Mouse (Mus musculus) hindbrain, embryonic 10.5 days (tissue): ENCODE measurements around the gene Gak. TPM values are rescaled to one million over a fixed set of nuclear protein-coding genes. Genes with fewer than 3 reads are reported as not detected.
A peak's percentile ranks its signal among the peaks of the same experiment; 100 is the strongest.

Source experiments
- DNase-seq: peaks from one replicate; pipeline ENCODE4 v3.0.0-alpha.2; 2017; ENCODE audit warnings: low spot score
- H3K27ac ChIP-seq: fragments of 300-500 bp; sonication (generic); 2 replicates; pipeline ENCODE4 v1.5.1; 2016; ENCODE audit warnings: mild to moderate bottlenecking, moderate library complexity
- H3K27me3 ChIP-seq: fragments of 300-500 bp; sonication (generic); 2 replicates; pipeline ENCODE4 v1.6.1; 2016; ENCODE audit warnings: mild to moderate bottlenecking; ENCODE audit not compliant: poor library complexity, insufficient read depth, severe bottlenecking
- H3K36me3 ChIP-seq: fragments of 300-500 bp; sonication (generic); 2 replicates; pipeline ENCODE4 v1.6.1; 2016; ENCODE audit warnings: mild to moderate bottlenecking, moderate library complexity
- H3K4me1 ChIP-seq: fragments of 300-500 bp; sonication (generic); replicated peaks from 2 replicates; pipeline ENCODE4 v1.6.1; 2016; ENCODE audit warnings: mild to moderate bottlenecking
- H3K4me3 ChIP-seq: fragments of 300-500 bp; sonication (generic); 2 replicates; pipeline ENCODE4 v1.5.1; 2016; ENCODE audit warnings: mild to moderate bottlenecking, moderate library complexity
- H3K9me3 ChIP-seq: fragments of 300-500 bp; sonication (generic); 2 replicates; pipeline ENCODE4 v1.6.1; 2016; ENCODE audit warnings: mild to moderate bottlenecking, moderate library complexity
- WGBS: fragments of 180-500 bp; shearing (Covaris S2); methylation state at CpG from one replicate; pipeline ENCODE4 v1.1.7; 2016; 5-methylcytosine and 5-hydroxymethylcytosine counted together
- polyA plus RNA-seq: library from polyadenylated mRNA; unstranded; fragments of >200 nt; fragmentation: Nextera tagmentation; extraction: Ambion mirVana; gene quantifications from 2 replicates; pipeline ENCODE4 v1.2.1, GENCODE M21; 2016

Gene Gak
- 58.0 and 60.9 TPM in 2 replicates for polyA plus RNA-seq

GRCm38 (mm10) chr5:108629634-108630483 lies at the start of gene Gak, which contains the start of gene Tmem175:
TSS of gene Gak (minus strand) at chr5:108629755.
TSS of gene Tmem175 (plus strand) at chr5:108629770.
- WGBS, result under 1% methylated on average over 58 of the region's 58 CpGs
- Histone ChIP-seq H3K27me3 (no peaks in the 10 kb centered on the region), H3K4me1 (peaks cover 22% of the 10 kb centered on the region), H3K9me3 (no peaks in the 10 kb centered on the region), H3K36me3 (no peaks in the 10 kb centered on the region), H3K4me3 (peak within 1 kb of the TSS; percentile 95), H3K27ac (peak within 1 kb of the TSS; percentile 97)
- peak; percentile 94 for DNase-seq

- Histone ChIP-seq H3K27ac (no peak overlapping the region), H3K4me3 (no peak overlapping the region), H3K36me3 (peaks cover 4% of the 10 kb centered on the region; the same call in 1 of the 2 replicates), H3K9me3 (no peaks in the 10 kb centered on the region), H3K27me3 (no peaks in the 10 kb centered on the region), H3K4me1 (peaks cover 16% of the 10 kb centered on the region)
- no peak for DNase-seq
- WGBS, result 88% methylated on average over 6 of the region's 6 CpGs
Measured at GRCm38 (mm10) chr5:108678296-108678854, 48.8 kb upstream of the Gak start.

GRCm38 (mm10) chr5:108677605-108678295 lies 48.2 kb upstream of the Gak start:
- H3K27ac ChIP-seq, result peak overlapping the region; percentile 85
- no peaks in the 10 kb centered on the region for H3K9me3 ChIP-seq
- DNase-seq, result peak; percentile 81
- H3K36me3 ChIP-seq, result peaks cover 8% of the 10 kb centered on the region; the same call in 1 of the 2 replicates
- 3% methylated on average over 25 of the region's 25 CpGs for WGBS
- H3K4me3 ChIP-seq, result peak overlapping the region; percentile 53
- no peaks in the 10 kb centered on the region for H3K27me3 ChIP-seq
- peaks cover 16% of the 10 kb centered on the region for H3K4me1 ChIP-seq

- Histone ChIP-seq H3K36me3 (peaks cover 16% of the 10 kb centered on the region), H3K4me3 (peak overlapping the region; percentile 53), H3K27me3 (no peaks in the 10 kb centered on the region), H3K9me3 (no peaks in the 10 kb centered on the region), H3K27ac (peak overlapping the region; percentile 85), H3K4me1 (peaks cover 16% of the 10 kb centered on the region)
- no peak for DNase-seq
- 11% methylated on average over 5 of the region's 5 CpGs for WGBS
Measured at GRCm38 (mm10) chr5:108676772-108677498, 47.4 kb upstream of the Gak start.

- DNase-seq, result no peak
- H3K36me3 ChIP-seq, result peaks cover 22% of the 10 kb centered on the region
- no peak within 1 kb of the TSS for H3K4me3 ChIP-seq
- no peaks in the 10 kb centered on the region for H3K27me3 ChIP-seq
- H3K4me1 ChIP-seq, result peaks cover 19% of the 10 kb centered on the region
- no peak within 1 kb of the TSS for H3K27ac ChIP-seq
- H3K9me3 ChIP-seq, result no peaks in the 10 kb centered on the region
- WGBS, result 80% methylated on average over 9 of the region's 9 CpGs
Measured at GRCm38 (mm10) chr5:108675251-108675816, 45.8 kb upstream of the Gak start, which contains the start of gene Slc26a1. TSS of gene Slc26a1 (minus strand) at chr5:108675569.

- Histone ChIP-seq H3K9me3 (no peaks in the 10 kb centered on the region), H3K4me3 (no peak overlapping the region), H3K36me3 (peaks cover 22% of the 10 kb centered on the region), H3K27me3 (no peaks in the 10 kb centered on the region), H3K4me1 (peaks cover 26% of the 10 kb centered on the region), H3K27ac (no peak overlapping the region)
- no peak for DNase-seq
- WGBS, result 93% methylated on average over 2 of the region's 2 CpGs
Measured at GRCm38 (mm10) chr5:108674624-108675023, 45.1 kb upstream of the Gak start.

- Histone ChIP-seq H3K4me3 (no peak overlapping the region), H3K27ac (no peak overlapping the region), H3K4me1 (peaks cover 25% of the 10 kb centered on the region), H3K36me3 (peaks cover 22% of the 10 kb centered on the region), H3K9me3 (no peaks in the 10 kb centered on the region), H3K27me3 (no peaks in the 10 kb centered on the region)
- no peak for DNase-seq
- 92% methylated on average over 12 of the region's 12 CpGs for WGBS
Measured at GRCm38 (mm10) chr5:108671757-108672156, 42.2 kb upstream of the Gak start.

- H3K4me1 ChIP-seq, result peaks cover 21% of the 10 kb centered on the region
- no peaks in the 10 kb centered on the region for H3K9me3 ChIP-seq
- DNase-seq, result peak; percentile 31
- peaks cover 22% of the 10 kb centered on the region for H3K36me3 ChIP-seq
- no peak overlapping the region for H3K4me3 ChIP-seq
- no peaks in the 10 kb centered on the region for H3K27me3 ChIP-seq
- H3K27ac ChIP-seq, result no peak overlapping the region
Measured at GRCm38 (mm10) chr5:108670785-108671184, 41.2 kb upstream of the Gak start.

- 83% methylated on average over 9 of the region's 9 CpGs for WGBS
- Histone ChIP-seq H3K9me3 (no peaks in the 10 kb centered on the region), H3K4me3 (peak overlapping the region; percentile 68; the same call in 1 of the 2 replicates), H3K27ac (peak overlapping the region; percentile 94; the same call in 1 of the 2 replicates), H3K36me3 (peaks cover 22% of the 10 kb centered on the region), H3K4me1 (peaks cover 21% of the 10 kb centered on the region), H3K27me3 (no peaks in the 10 kb centered on the region)
- no peak for DNase-seq
Measured at GRCm38 (mm10) chr5:108669986-108670385, 40.4 kb upstream of the Gak start.

GRCm38 (mm10) chr5:108668977-108669936 lies 39.7 kb upstream of the Gak start, which contains the start of gene Dgkq:
TSS of gene Dgkq (minus strand) at chr5:108669672.
- peak; percentile 85 for DNase-seq
- peaks cover 21% of the 10 kb centered on the region for H3K4me1 ChIP-seq
- peak within 1 kb of the TSS; percentile 94 for H3K27ac ChIP-seq
- 8% methylated on average over 43 of the region's 43 CpGs for WGBS
- H3K27me3 ChIP-seq, result 0 out of 2 replicates have a peak, but pooled peaks cover 4% of the 10 kb centered on the region
- H3K9me3 ChIP-seq, result no peaks in the 10 kb centered on the region
- H3K4me3 ChIP-seq, result peak within 1 kb of the TSS; percentile 68
- H3K36me3 ChIP-seq, result peaks cover 22% of the 10 kb centered on the region

GRCm38 (mm10) chr5:108668387-108668932 lies 38.9 kb upstream of the Gak start:
- H3K36me3 ChIP-seq, result peaks cover 18% of the 10 kb centered on the region
- H3K4me1 ChIP-seq, result peaks cover 21% of the 10 kb centered on the region
- peak overlapping the region; percentile 68 for H3K4me3 ChIP-seq
- no peak for DNase-seq
- no peaks in the 10 kb centered on the region for H3K9me3 ChIP-seq
- H3K27me3 ChIP-seq, result 0 out of 2 replicates have a peak, but pooled peaks cover 4% of the 10 kb centered on the region
- peak overlapping the region; percentile 94 for H3K27ac ChIP-seq
- WGBS, result 16% methylated on average over 3 of the region's 3 CpGs
